Mouse (Mus musculus): ENCODE data around the gene Rpl22. TPM values are rescaled to one million over a fixed set of nuclear protein-coding genes. Genes with fewer than 3 reads are reported as not detected.

Gene Rpl22
- polyA plus RNA-seq, 1 experiment from 2014 or later = 243 TPM

DNA sequence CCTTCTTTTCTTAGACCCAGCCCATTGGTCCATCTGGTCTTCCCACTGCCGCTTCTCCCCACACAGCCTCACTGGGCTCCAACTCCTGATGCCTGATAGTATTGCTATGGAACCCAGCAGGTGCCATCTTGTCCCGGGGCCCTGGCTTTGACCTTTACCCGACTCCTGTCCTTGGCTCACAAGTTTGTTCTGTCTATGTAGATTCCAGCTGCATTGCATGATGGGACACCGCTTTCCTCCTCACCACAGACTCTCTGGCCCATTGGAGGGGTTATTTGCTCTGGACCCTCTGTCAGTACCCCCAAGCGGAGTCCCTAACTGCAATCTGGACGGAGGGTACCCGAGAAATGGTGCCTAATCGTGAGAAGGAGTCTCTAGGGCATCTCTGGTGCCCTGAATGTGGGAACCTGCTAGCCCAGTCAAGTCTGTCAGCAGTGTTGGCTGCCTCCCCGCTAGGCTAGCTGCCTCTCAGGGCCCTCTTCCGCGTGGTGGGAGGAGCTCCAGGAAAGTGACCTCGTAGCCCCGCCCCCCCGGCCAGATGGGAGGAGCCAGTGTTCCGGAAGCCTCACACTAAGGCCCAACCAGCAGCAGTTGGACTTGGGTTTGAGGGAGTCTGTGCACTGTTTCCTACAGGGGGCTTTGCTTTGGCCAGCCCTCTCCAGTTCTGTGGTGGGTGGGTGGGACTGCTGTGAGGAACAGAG lies 15.2 kb downstream of the Rpl22 start:
- peaks cover 82% of the 10 kb centered on the region for H3K27me3 ChIP-seq
- ATAC-seq (replicated peaks; ENCODE audit: insufficient number of reproducible peaks, insufficient read depth, low FRiP score, low read depth) = no peak
- 34% methylated on average over 15 of the region's 15 CpGs for WGBS
- no peak overlapping the region for H3K9ac ChIP-seq
- peaks cover 33% of the 10 kb centered on the region for H3K4me1 ChIP-seq (replicated peaks)
- no peak overlapping the region for H3K4me2 ChIP-seq
- no peaks in the 10 kb centered on the region for H3K9me3 ChIP-seq (replicated peaks)
- no peak overlapping the region for H3K27ac ChIP-seq
- H3K36me3 ChIP-seq = no peaks in the 10 kb centered on the region
- no peak overlapping the region for H3K4me3 ChIP-seq

DNA sequence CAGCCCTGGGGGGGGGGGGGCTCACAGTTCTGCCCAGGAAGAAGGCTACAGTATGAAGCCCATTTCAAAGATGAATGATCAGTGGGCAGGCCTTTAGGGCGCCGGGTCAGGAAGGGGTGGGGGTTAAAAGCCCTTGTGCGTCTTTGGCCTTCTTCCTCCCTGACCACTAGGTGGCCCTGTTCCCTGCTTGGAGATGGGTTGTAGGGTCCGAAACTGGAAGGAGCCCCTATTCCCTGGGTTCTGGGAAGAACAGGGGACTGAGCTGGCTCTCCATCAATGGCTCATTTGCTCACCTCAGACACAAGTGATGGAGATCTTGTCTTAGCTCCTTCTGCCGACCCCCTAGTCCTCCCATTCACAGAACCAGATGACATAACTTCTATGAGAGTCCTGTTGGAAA lies 17.8 kb downstream of the Rpl22 start:
- Histone ChIP-seq H3K9ac (no peak overlapping the region), H3K4me1 (replicated peaks) (peaks cover 31% of the 10 kb centered on the region), H3K36me3 (no peaks in the 10 kb centered on the region), H3K4me2 (no peak overlapping the region), H3K27ac (no peak overlapping the region), H3K27me3 (peaks cover 74% of the 10 kb centered on the region), H3K9me3 (replicated peaks) (no peaks in the 10 kb centered on the region), H3K4me3 (no peak overlapping the region)
- no peak for ATAC-seq (replicated peaks; ENCODE audit: insufficient number of reproducible peaks, insufficient read depth, low FRiP score, low read depth)
- WGBS = 12% methylated on average over 5 of the region's 5 CpGs

DNA sequence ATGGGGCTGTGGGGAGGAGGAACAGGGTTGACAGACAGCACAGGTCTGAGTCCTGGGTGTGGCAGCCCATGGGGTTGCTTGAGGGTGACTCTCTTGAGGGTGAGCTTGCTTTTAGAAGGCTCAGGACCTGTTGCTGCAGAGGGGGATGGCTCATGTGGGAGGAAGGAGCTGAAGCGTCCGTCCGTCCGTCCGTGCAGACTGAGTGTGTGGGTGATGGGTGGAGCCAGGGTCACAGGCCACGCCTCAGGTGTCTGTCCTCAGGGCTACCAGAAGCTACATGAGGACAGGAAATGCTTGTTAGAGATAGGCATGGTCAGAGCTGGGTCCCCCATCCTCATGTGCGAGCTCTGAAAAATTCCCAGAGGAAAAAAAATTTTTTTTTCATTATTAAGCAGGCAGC lies 19.1 kb downstream of the Rpl22 start:
- no peaks in the 10 kb centered on the region for H3K9me3 ChIP-seq (replicated peaks)
- 51% methylated on average over 7 of the region's 7 CpGs for WGBS
- H3K9ac ChIP-seq = no peak overlapping the region
- H3K36me3 ChIP-seq = no peaks in the 10 kb centered on the region
- H3K27me3 ChIP-seq = peaks cover 74% of the 10 kb centered on the region
- no peak for ATAC-seq (replicated peaks; ENCODE audit: insufficient number of reproducible peaks, insufficient read depth, low FRiP score, low read depth)
- H3K4me2 ChIP-seq = no peak overlapping the region
- H3K4me3 ChIP-seq = no peak overlapping the region
- H3K27ac ChIP-seq = no peak overlapping the region
- peaks cover 18% of the 10 kb centered on the region for H3K4me1 ChIP-seq (replicated peaks)

DNA sequence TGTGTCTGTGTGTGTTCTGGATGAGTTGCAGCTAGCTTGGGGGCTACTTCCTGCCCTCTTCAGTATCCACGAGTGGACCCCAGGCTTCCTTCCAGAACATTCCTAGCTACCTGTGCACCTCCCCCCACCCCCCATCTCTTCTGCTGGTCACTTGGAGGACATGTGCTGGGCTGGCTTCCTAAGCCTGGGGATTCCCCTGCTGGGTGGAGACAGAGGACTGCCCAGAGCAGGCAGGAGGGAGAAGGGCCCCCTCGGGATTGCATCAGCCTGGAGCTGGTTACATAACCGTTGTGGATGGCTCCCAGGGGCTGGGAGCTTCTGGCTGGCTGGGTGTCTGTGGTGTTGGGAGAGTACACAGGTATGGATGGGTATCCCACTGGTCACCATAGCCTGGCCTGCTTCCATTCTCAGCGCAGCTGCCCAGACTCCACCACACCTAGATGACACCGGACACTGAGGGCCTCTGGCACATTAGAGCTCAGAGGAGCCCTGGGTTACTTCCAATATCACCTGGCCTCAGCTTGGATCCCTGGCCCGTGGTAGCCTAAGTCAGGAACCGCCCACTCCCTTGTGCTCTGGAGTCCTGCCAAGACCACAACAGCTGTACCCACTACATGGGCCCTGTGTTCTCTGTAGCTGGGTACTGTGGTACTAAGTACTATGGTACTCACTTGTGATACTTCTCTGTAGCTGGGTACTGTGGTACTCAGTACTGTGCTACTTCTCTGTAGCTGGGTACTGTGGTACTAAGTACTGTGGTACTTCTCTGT lies 19.8 kb downstream of the Rpl22 start:
- Histone ChIP-seq H3K4me1 (replicated peaks) (peaks cover 16% of the 10 kb centered on the region), H3K27ac (no peak overlapping the region), H3K27me3 (peaks cover 74% of the 10 kb centered on the region), H3K4me3 (no peak overlapping the region), H3K36me3 (no peaks in the 10 kb centered on the region), H3K4me2 (no peak overlapping the region), H3K9ac (no peak overlapping the region), H3K9me3 (replicated peaks) (no peaks in the 10 kb centered on the region)
- no peak for ATAC-seq (replicated peaks; ENCODE audit: insufficient number of reproducible peaks, insufficient read depth, low FRiP score, low read depth)
- WGBS = 39% methylated on average over 7 of the region's 7 CpGs

DNA sequence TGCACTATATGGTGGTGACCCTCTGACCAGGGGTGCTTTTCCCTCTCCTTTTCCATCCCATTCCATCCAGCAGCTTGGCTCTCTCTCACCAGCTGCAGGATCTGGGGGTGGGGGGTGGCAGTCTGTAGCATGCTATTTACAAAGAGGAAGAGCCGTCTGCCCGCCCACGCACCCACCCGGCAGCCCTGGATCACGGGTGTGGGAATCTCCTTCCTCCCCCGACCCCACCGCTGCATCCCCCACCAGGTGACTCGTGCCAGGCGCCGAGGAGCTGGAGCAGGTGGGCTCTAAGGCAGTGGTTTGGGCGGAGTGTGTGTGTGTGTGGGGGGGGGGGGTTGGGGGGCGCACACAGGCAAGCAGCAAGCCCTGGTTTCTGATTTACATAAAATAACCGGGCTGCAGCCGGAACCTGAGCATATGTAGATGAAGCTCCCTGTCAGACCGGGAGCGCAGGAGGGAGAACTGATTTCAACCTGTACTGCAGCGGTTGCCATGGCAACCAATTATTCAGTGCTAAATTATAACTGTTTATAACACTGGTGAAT lies 24.4 kb downstream of the Rpl22 start:
- Histone ChIP-seq H3K9ac (no peak overlapping the region), H3K4me3 (no peak overlapping the region), H3K27me3 (peaks cover 62% of the 10 kb centered on the region), H3K9me3 (replicated peaks) (no peaks in the 10 kb centered on the region), H3K36me3 (no peaks in the 10 kb centered on the region), H3K4me2 (no peak overlapping the region), H3K27ac (no peak overlapping the region), H3K4me1 (replicated peaks) (peaks cover 6% of the 10 kb centered on the region)
- 6% methylated on average over 17 of the region's 17 CpGs for WGBS
- no peak for ATAC-seq (replicated peaks; ENCODE audit: insufficient number of reproducible peaks, insufficient read depth, low FRiP score, low read depth)

DNA sequence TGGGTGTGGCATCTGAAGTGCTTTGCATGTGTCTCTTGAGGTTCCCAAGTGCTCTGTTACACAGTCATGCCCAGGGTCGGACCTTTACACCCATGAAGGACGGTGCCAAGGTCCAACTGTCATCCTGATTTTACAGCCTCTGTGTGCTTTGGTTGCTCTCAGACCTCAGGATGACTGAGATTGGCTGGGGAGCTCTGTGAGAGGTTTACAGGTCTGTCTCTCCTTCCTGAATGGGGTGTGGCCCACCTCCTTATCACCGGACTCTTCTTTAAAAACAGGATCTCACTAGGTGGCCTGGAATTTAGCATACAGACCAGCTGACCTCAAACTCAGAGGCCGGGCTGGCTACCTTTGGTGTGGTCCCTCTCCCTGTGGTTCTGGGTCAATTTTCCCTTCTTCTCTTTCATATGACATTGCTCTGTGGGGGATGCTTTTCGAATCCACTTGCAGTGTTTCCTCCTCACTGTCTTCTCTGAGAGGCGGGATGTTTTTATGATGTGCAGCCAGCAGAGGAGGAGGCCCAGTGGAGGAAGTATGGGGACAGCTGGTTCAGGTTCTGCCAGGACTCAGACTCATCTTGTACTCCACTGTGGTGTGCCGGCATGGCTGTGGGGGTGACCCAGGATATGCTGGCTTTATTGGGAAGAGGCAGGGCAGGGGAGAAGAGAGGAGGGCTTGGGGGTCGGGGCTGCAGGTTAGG lies 25.3 kb downstream of the Rpl22 start:
- no peaks in the 10 kb centered on the region for H3K4me1 ChIP-seq (replicated peaks)
- no peak for ATAC-seq (replicated peaks; ENCODE audit: insufficient number of reproducible peaks, insufficient read depth, low FRiP score, low read depth)
- WGBS = 22% methylated on average over 8 of the region's 8 CpGs
- H3K36me3 ChIP-seq = no peaks in the 10 kb centered on the region
- H3K4me3 ChIP-seq = no peak overlapping the region
- H3K9me3 ChIP-seq (replicated peaks) = no peaks in the 10 kb centered on the region
- H3K27me3 ChIP-seq = peaks cover 62% of the 10 kb centered on the region
- H3K9ac ChIP-seq = no peak overlapping the region
- H3K4me2 ChIP-seq = no peak overlapping the region
- no peak overlapping the region for H3K27ac ChIP-seq

DNA sequence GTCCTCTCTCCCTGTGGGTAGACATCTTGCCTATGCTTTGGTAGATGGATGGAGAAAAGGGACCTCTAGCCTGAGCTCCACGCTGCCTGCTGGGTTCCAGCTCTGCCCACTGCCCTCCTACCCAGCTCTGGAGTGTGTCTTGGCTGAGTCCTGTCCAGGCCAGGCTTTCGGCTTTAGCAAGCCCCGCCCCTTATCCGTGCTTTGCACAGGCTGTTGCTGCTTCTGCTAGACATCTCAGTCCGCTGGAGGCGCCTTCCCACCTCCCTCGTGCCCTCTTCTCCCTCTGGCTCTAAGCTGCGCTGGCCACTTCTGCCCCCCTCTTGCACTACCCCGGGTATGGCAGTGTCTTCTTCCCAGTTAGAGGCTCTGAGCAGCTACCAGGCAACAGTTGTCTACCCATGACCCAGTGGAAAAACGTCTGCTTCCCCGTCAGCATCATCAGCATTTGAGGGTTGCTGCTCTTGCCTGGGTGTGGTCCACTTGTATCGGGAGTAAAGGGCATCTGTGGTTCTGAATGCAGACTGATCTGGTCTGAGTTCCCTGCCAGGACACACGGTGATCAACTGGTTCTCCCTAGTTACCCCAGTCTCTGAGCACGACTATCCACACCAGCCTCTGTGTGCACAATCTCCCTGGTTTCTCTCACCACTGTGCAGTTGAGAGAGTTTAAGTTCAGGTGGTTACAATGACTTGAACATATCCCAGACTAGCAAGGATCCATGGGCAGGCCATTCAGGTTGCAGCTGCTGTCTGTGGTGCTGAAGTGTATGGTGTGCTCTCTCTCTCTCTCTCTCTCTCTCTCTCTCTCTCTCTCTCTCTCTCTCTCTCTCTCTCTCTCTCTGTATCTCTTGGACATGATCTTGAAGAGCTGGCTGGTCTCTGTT lies 26.1 kb downstream of the Rpl22 start:
- H3K27ac ChIP-seq = no peak overlapping the region
- no peak overlapping the region for H3K4me3 ChIP-seq
- ATAC-seq (replicated peaks; ENCODE audit: insufficient number of reproducible peaks, insufficient read depth, low FRiP score, low read depth) = 0 out of 2 replicates have a peak, but pooled peaks have one; percentile 1
- H3K27me3 ChIP-seq = peaks cover 62% of the 10 kb centered on the region
- H3K36me3 ChIP-seq = no peaks in the 10 kb centered on the region
- H3K4me2 ChIP-seq = no peak overlapping the region
- WGBS = 9% methylated on average over 14 of the region's 14 CpGs
- no peaks in the 10 kb centered on the region for H3K4me1 ChIP-seq (replicated peaks)
- H3K9me3 ChIP-seq (replicated peaks) = no peaks in the 10 kb centered on the region
- H3K9ac ChIP-seq = no peak overlapping the region

DNA sequence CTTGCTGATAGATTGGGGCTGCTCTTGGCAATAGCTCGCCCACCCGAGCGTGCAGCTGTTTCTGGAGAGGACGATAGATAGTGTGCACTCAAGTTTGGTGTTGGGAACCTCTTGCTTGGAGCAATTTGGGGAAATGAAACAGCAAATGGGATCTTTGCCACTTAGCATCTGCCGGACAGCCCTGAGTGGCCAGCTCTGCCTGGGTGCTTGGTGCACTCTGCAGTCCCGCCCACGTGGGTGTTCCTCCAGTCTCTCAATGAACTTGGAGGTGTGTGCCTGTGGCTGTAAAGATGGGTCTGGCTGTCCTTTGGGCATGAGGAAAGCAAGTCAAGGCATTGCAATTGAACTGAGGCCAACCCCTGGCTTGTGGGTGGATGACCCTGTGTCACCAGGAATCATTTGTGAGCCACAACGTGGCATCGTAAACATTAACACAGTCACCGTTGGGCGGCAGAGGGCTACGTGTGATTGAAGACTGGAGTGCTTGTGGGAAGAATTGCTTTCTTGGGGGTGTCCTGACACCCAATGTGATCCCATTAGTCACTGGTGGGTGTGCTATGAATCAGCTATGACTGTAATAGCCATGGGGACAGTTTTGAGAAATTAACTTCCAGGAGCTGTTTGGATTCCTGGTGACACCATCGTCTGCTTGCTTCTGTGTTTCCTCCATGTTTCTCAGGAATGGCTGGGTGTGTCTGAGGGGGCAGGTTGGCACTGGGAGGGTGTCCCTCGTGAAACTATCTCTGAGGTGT lies 28.5 kb downstream of the Rpl22 start:
- Histone ChIP-seq H3K4me3 (no peak overlapping the region), H3K4me1 (replicated peaks) (no peaks in the 10 kb centered on the region), H3K9me3 (replicated peaks) (no peaks in the 10 kb centered on the region), H3K9ac (no peak overlapping the region), H3K27me3 (peaks cover 55% of the 10 kb centered on the region), H3K27ac (no peak overlapping the region), H3K36me3 (no peaks in the 10 kb centered on the region), H3K4me2 (no peak overlapping the region)
- WGBS = 69% methylated on average over 14 of the region's 14 CpGs
- ATAC-seq (replicated peaks; ENCODE audit: insufficient number of reproducible peaks, insufficient read depth, low FRiP score, low read depth) = no peak

DNA sequence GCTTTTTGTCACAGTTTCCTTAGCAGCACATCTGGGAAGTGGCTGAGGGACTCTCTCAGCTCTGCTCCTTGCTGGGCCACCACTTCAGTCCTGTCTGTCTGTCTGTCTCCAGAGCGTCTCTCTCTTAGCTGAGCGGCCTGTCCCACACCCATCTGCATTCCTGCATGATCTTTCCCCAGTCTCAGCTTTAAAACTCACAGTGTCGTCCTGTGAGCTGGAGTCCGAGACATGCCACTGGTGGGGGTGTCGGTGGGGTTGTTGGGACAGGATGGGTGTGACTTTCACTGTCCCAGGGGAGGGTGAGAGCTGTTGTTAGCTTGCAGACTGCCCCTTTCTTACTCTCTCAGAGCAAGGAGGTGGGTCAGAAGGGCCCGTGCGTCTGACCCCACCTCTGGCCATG lies 30.1 kb downstream of the Rpl22 start:
- Histone ChIP-seq H3K4me3 (no peak overlapping the region), H3K4me2 (no peak overlapping the region), H3K36me3 (no peaks in the 10 kb centered on the region), H3K9ac (no peak overlapping the region), H3K27ac (no peak overlapping the region), H3K9me3 (replicated peaks) (no peaks in the 10 kb centered on the region), H3K27me3 (peaks cover 55% of the 10 kb centered on the region), H3K4me1 (replicated peaks) (0 out of 2 replicates have a peak, but pooled peaks cover 2% of the 10 kb centered on the region)
- ATAC-seq (replicated peaks; ENCODE audit: insufficient number of reproducible peaks, insufficient read depth, low FRiP score, low read depth) = no peak
- WGBS = 63% methylated on average over 7 of the region's 7 CpGs

DNA sequence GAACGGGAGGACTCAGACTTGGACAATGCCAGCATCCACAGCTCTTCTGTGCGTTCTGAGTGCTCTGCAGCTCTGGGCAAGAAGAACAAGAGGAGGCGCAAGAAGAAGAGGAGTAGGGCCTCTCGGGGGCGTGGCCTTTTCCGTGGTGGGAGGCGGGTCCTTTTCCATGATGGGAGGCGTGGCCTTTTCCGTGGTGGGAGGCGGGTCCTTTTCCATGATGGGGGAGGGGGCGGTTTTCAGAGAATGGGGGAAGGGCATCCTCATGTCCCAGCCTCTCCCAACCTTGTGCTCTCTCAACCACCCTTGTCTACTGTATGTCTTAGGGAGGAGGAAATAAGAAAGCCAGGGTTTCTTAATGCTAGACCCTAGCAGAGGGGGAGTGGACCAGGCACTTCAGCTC lies 34.2 kb downstream of the Rpl22 start:
- no peak overlapping the region for H3K4me3 ChIP-seq
- no peak overlapping the region for H3K4me2 ChIP-seq
- H3K9me3 ChIP-seq (replicated peaks) = no peaks in the 10 kb centered on the region
- H3K36me3 ChIP-seq = no peaks in the 10 kb centered on the region
- no peak overlapping the region for H3K9ac ChIP-seq
- peaks cover 43% of the 10 kb centered on the region for H3K27me3 ChIP-seq
- H3K27ac ChIP-seq = no peak overlapping the region
- H3K4me1 ChIP-seq (replicated peaks) = 0 out of 2 replicates have a peak, but pooled peaks cover 6% of the 10 kb centered on the region
- WGBS = 6% methylated on average over 11 of the region's 11 CpGs
- ATAC-seq (replicated peaks; ENCODE audit: insufficient number of reproducible peaks, insufficient read depth, low FRiP score, low read depth) = no peak

All from heart, embryonic 15.5 days (tissue).